Mouse (Mus musculus) E14TG2a.4 (cell line): ENCODE measurements at regions not wholly inside any gene's neighbourhood (a gene's known extent, or its start where the extent isn't known, plus 50 kb on each side); places are given as distances from the start of the nearest gene placed in this dataset.

Experiments
- H3K27me3 ChIP-seq: 2 replicates; pipeline ENCODE4 v1.6.1; 2014; ENCODE audit warnings: low read length, control low read depth; ENCODE audit not compliant: insufficient read depth
- H3K36me3 ChIP-seq: 2 replicates; pipeline ENCODE4 v1.6.1; 2014; ENCODE audit warnings: low read length, control low read depth; ENCODE audit not compliant: insufficient read depth
- H3K4me1 ChIP-seq: replicated peaks from 2 replicates; pipeline ENCODE4 v1.6.1; 2014; ENCODE audit warnings: low read depth, low read length, control low read depth
- H3K4me3 ChIP-seq: replicated peaks from 2 replicates; pipeline ENCODE4 v1.5.1; 2014; ENCODE audit warnings: mild to moderate bottlenecking, low read length
- H3K9me3 ChIP-seq: 2 replicates; pipeline ENCODE4 v1.6.1; 2014; ENCODE audit warnings: low read length, control low read depth
- CTCF ChIP-seq: conservative IDR thresholded peaks from 2 replicates; pipeline ENCODE4 v1.5.1; 2014; ENCODE audit warnings: low read length
- NANOG ChIP-seq: IDR thresholded peaks from 2 replicates; pipeline ENCODE4 v1.6.1; 2014; ENCODE audit warnings: borderline replicate concordance, low read length, mixed read lengths
- POU5F1 ChIP-seq: IDR thresholded peaks from 2 replicates; pipeline ENCODE4 v1.6.1; 2014; ENCODE audit warnings: low read length, borderline replicate concordance

GRCm38 (mm10) chr5:17247732-17248606 lies 125.0 kb upstream of the Speer4f2 start:
- Histone ChIP-seq H3K4me1 (no peaks in the 10 kb centered on the region), H3K36me3 (no peaks in the 10 kb centered on the region), H3K9me3 (no peaks in the 10 kb centered on the region), H3K27me3 (no peaks in the 10 kb centered on the region), H3K4me3 (no peak overlapping the region)
- TF ChIP-seq CTCF (no peak), POU5F1 (no peak), NANOG (no peak)

DNA sequence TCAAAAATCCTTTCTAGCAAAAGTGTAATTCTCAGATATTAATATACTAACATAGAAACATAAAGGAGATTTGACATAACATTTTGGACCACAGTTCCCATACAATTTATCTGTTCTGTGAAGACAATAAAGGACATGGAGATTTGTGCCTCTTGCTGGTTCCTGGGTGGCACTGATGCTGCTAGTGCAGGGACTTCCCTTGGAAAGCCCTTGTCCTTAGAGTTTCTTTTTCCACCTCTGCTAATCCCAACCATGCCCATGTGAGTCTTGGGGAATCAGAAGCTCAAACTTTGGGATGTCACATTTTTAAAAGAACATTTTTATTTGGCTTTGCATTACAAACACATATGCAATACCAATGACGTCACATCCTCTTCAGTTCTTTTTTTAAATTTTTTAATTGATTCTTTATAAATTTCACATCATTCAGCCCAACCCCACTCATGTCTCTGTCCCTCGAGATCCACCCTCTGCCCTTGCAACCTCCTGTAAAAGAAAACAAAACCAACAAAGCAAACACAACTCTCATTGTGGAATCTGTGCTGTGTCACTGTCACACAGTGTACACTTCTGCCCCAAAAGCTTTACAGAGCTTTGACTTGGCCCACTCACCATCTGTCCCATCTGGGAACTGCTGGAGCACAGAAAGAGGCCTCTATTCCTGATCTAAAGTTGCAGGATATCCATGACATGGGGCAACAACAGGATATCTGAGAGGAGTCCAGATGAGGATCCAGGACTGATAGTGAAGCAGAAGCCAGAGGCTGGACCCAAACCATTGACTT lies 112.2 kb upstream of the Speer4f2 start:
- no peak for TF ChIP-seq CTCF
- no peak for TF ChIP-seq NANOG
- no peak for TF ChIP-seq POU5F1

GRCm38 (mm10) chr5:17262126-17262525 lies 110.9 kb upstream of the Speer4f2 start:
- H3K4me3 ChIP-seq, result no peak overlapping the region
- no peak for TF ChIP-seq NANOG
- H3K4me1 ChIP-seq, result no peaks in the 10 kb centered on the region
- no peaks in the 10 kb centered on the region for H3K36me3 ChIP-seq
- H3K9me3 ChIP-seq, result no peaks in the 10 kb centered on the region
- H3K27me3 ChIP-seq, result no peaks in the 10 kb centered on the region

More for the DNA sequence above, 112.2 kb upstream of the Speer4f2 start:
- Histone ChIP-seq H3K4me1 (no peaks in the 10 kb centered on the region), H3K4me3 (no peak overlapping the region), H3K9me3 (no peaks in the 10 kb centered on the region), H3K27me3 (no peaks in the 10 kb centered on the region), H3K36me3 (no peaks in the 10 kb centered on the region)

GRCm38 (mm10) chr5:17271153-17271552 lies 101.8 kb upstream of the Speer4f2 start:
- H3K27me3 ChIP-seq, result no peaks in the 10 kb centered on the region
- TF ChIP-seq CTCF (no peak), NANOG (no peak), POU5F1 (no peak)
- no peaks in the 10 kb centered on the region for H3K36me3 ChIP-seq
- H3K4me1 ChIP-seq, result no peaks in the 10 kb centered on the region
- H3K4me3 ChIP-seq, result no peak overlapping the region
- H3K9me3 ChIP-seq, result no peaks in the 10 kb centered on the region

DNA sequence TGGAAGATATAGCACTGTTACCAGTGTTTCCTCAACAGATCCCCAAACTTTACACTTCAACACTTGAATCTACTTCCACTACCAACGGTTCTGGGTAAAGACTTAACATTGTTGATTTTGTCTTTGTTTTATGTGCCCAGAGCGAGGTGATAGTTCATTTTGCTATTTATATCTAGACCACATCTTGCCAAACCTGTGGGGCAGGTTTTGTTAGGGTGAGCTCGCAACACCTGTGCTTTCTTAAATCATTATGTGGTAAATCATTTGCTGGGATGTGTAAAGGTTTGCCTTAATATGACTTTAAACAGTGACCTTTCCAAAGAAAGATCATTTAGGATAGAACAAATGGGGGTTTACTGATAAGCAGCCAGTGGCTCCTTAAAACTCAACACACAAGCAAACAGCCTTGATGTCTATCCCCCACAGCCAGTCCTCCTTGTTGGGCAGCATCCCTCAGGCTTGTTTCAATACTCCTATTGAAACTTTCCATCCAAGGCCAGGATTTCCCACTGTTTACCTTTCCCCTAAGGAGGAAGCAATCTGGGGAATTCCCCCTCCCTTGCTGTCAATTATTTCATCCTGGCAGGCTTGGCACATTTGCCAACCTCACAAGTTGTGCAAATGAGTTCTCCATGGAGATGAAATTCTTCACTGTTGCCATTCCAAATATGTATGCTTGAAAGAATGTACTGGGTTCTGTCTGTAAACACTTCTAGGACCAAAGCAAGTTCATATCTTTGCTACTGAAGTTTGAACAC lies 101.1 kb upstream of the Speer4f2 start:
- H3K4me1 ChIP-seq, result no peaks in the 10 kb centered on the region
- H3K4me3 ChIP-seq, result no peak overlapping the region
- H3K27me3 ChIP-seq, result no peaks in the 10 kb centered on the region
- no peak for TF ChIP-seq NANOG
- no peak for TF ChIP-seq POU5F1
- no peak for TF ChIP-seq CTCF
- no peaks in the 10 kb centered on the region for H3K36me3 ChIP-seq
- H3K9me3 ChIP-seq, result no peaks in the 10 kb centered on the region

DNA sequence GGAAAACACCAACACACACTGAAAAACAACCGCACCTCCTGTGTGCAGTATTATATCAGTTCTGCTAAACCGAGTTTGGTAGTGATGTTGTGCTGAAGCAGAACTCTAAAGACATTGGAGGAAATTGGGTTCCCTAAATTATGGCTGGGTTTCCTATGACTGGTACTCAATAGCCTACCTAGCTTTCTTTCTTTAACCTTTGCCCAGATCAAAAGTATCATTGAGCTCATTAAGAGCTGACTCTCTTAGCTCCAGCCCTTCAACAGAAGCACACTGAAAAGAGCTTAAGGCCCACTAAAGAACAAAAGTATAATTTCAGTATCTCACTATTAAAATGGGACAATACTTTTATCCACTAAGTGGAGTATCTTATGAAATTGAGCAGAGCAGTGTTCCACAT lies 97.6 kb upstream of the Speer4f2 start:
- Histone ChIP-seq H3K4me1 (no peaks in the 10 kb centered on the region), H3K4me3 (no peak overlapping the region), H3K27me3 (no peaks in the 10 kb centered on the region), H3K36me3 (no peaks in the 10 kb centered on the region), H3K9me3 (no peaks in the 10 kb centered on the region)
- TF ChIP-seq CTCF (no peak), POU5F1 (no peak), NANOG (no peak)

- no peaks in the 10 kb centered on the region for H3K4me1 ChIP-seq
- H3K36me3 ChIP-seq, result no peaks in the 10 kb centered on the region
- TF ChIP-seq POU5F1 (no peak), NANOG (no peak), CTCF (no peak)
- no peak overlapping the region for H3K4me3 ChIP-seq
- H3K27me3 ChIP-seq, result no peaks in the 10 kb centered on the region
- no peaks in the 10 kb centered on the region for H3K9me3 ChIP-seq
These were observed 96.0 kb upstream of the Speer4f2 start for GRCm38 (mm10) chr5:17276782-17277578.
